Mouse (Mus musculus) ES-E14 (cell line): ENCODE measurements around the gene U2af1. TPM values are rescaled to one million over a fixed set of nuclear protein-coding genes. Genes with fewer than 3 reads are reported as not detected.
A peak's percentile ranks its signal among the peaks of the same experiment; 100 is the strongest.

ENCODE experiments used
- DNase-seq: peaks from one replicate; pipeline ENCODE4 v3.0.0-alpha.2; 2013; ENCODE audit warnings: low read depth, low spot score
- H3K27ac ChIP-seq: 2 replicates; pipeline ENCODE4 v1.5.1; 2012; ENCODE audit warnings: low read depth, mild to moderate bottlenecking, low read length, moderate library complexity, mixed read lengths; ENCODE audit not compliant: poor library complexity, insufficient read depth, severe bottlenecking
- H3K36me3 ChIP-seq: 2 replicates; pipeline ENCODE4 v1.6.1; 2012; ENCODE audit warnings: mild to moderate bottlenecking, low read length, moderate library complexity, mixed read lengths; ENCODE audit not compliant: control insufficient read depth, poor library complexity, insufficient read depth, severe bottlenecking
- H3K4me1 ChIP-seq, 2 experiments: fragments of 150-350 bp in 1 of 2; sonication (generic) in 1 of 2; 2 replicates each; pipeline ENCODE4 v1.6.1; 2012; ENCODE audit warnings: low read length in 2 of 2, mild to moderate bottlenecking in 1 of 2, mixed read lengths in 1 of 2; ENCODE audit not compliant: control insufficient read depth in 2 of 2, insufficient read depth in 2 of 2, poor library complexity in 1 of 2
- H3K4me3 ChIP-seq, 2 experiments: fragments of 150-350 bp in 1 of 2; sonication (generic) in 1 of 2; 2 replicates each; pipeline ENCODE4 v1.5.1; 2012; ENCODE audit warnings: low read length in 2 of 2, low read depth in 1 of 2, mild to moderate bottlenecking in 1 of 2, mixed read lengths in 1 of 2; ENCODE audit not compliant: insufficient read depth in 1 of 2, poor library complexity in 1 of 2, severe bottlenecking in 1 of 2
- H3K9ac ChIP-seq: 2 replicates; pipeline ENCODE4 v1.6.1; 2012; ENCODE audit warnings: low read depth, mild to moderate bottlenecking, low read length, mixed read lengths; ENCODE audit not compliant: poor library complexity, insufficient read depth, severe bottlenecking
- H3K9me3 ChIP-seq: fragments of 150-350 bp; sonication (generic); 2 replicates; pipeline ENCODE4 v1.6.1; 2012; ENCODE audit warnings: low read depth, mild to moderate bottlenecking, low read length; ENCODE audit not compliant: control insufficient read depth, insufficient read depth
- CHD2 ChIP-seq: IDR thresholded peaks from 2 replicates; pipeline ENCODE4 v1.6.1; 2014; ENCODE audit warnings: mild to moderate bottlenecking, low read depth, low read length, inconsistent platforms
- HCFC1 ChIP-seq: IDR thresholded peaks from 2 replicates; pipeline ENCODE4 v1.6.1; 2012; ENCODE audit warnings: low read length, inconsistent platforms, borderline replicate concordance; ENCODE audit not compliant: insufficient read depth
- MAFK ChIP-seq: IDR thresholded peaks from 2 replicates; pipeline ENCODE4 v1.6.1; 2014; ENCODE audit warnings: mild to moderate bottlenecking, low read depth, low read length, inconsistent platforms; ENCODE audit not compliant: insufficient read depth
- ZC3H11A ChIP-seq: IDR thresholded peaks from 2 replicates; pipeline ENCODE4 v1.6.1; 2012; ENCODE audit warnings: low read depth, mild to moderate bottlenecking, inconsistent platforms, low read length, borderline replicate concordance
- ZNF384 ChIP-seq: IDR thresholded peaks from 2 replicates; pipeline ENCODE4 v1.6.1; 2012; ENCODE audit warnings: low read depth, low read length, inconsistent platforms
- in situ Hi-C, 2 experiments: fragments of 600-800 bp; cut with MboI; formaldehyde crosslinking; loops; one replicate each; pipeline ENCODE4 v1.15.1; 2025; ENCODE audit warnings: low sequenced_read_pairs in 2 of 2, inconsistent platforms in 1 of 2; ENCODE audit not compliant: unreplicated experiment in 2 of 2
- total RNA-seq: library from RNA; depleted of rRNA; stranded (reverse); fragments of 300-350 nt; gene quantifications from 2 replicates; pipeline ENCODE4 v1.2.3, GENCODE M21; 2012

U2af1 gene
- total RNA-seq, 1 experiment, result 238 TPM

DNA sequence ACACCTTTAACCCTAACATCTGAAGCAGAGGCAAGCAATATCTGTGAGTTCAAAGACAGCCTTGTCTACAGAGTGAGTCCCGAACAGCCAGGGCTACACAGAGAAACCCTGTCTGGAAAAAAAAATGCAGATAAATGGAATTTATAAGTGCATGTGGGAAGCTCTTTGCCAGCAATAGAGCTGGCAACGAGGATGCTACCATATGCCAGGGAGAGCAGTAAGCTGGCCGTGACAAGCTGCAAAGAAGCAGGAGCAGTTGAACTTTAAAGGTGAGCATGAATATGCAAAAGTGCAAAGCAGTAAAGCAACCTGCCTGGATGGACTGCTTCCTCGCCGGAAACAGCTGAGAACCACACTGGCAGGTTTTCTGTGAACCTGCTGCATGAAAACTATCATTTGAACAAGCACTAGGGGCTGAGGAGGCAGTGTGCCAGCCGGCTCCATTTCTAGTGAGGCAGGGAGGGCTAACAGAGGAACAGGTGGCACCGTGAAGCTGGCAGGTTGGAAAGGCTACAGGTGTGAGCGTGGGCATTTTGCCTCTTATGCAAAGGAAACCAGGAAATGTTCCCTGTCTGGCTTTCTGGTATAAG, 2.1 kb upstream of the U2af1 start:
- Histone ChIP-seq H3K4me1 (peaks cover 0 to 7% of the 10 kb centered on the region in 2 experiments; a peak in 2 of 4 replicates), H3K9ac (no peak overlapping the region), H3K27ac (no peak overlapping the region), H3K4me3 (no peak overlapping the region), H3K36me3 (peaks cover 10% of the 10 kb centered on the region), H3K9me3 (no peaks in the 10 kb centered on the region)
- TF ChIP-seq CHD2 (no peak), HCFC1 (no peak), MAFK (no peak), ZNF384 (no peak)
- in situ Hi-C loops, result loop anchor here in 1 of 2 experiments (10.0 kb wide), 1 partner anchor 146 kb away; the partner anchor contains the start of gene Wdr4
- DNase-seq, result no peak

DNA sequence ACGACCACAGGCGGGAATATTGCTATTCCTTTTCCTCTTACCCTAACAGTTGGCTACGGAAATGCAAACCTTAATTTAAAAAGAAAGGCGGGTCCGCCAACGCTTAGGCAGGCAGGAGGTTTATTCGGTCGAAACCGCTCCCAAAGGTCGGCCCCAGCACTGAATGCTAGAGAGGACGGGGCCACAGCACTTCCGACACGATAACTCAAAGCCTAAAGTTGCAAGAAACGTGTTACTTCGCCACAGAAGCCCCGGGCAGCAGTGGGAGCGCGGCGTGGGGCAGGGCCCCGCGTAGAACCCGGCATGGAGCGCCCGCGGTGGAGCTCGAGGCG, 590 bp downstream of the U2af1 start:
- Histone ChIP-seq H3K9me3 (no peaks in the 10 kb centered on the region), H3K4me1 (peaks cover 0 to 13% of the 10 kb centered on the region in 2 experiments; a peak in 1 of 4 replicates), H3K27ac (peak overlapping the region; percentile 91), H3K9ac (peak overlapping the region; percentile 99), H3K36me3 (peaks cover 30% of the 10 kb centered on the region), H3K4me3 (peak overlapping the region; percentile 85 to 98)
- in situ Hi-C loops, result no loop called here
- DNase-seq, result no peak
- TF ChIP-seq ZNF384 (no peak), HCFC1 (no peak), MAFK (no peak), CHD2 (no peak), ZC3H11A (no peak)

DNA sequence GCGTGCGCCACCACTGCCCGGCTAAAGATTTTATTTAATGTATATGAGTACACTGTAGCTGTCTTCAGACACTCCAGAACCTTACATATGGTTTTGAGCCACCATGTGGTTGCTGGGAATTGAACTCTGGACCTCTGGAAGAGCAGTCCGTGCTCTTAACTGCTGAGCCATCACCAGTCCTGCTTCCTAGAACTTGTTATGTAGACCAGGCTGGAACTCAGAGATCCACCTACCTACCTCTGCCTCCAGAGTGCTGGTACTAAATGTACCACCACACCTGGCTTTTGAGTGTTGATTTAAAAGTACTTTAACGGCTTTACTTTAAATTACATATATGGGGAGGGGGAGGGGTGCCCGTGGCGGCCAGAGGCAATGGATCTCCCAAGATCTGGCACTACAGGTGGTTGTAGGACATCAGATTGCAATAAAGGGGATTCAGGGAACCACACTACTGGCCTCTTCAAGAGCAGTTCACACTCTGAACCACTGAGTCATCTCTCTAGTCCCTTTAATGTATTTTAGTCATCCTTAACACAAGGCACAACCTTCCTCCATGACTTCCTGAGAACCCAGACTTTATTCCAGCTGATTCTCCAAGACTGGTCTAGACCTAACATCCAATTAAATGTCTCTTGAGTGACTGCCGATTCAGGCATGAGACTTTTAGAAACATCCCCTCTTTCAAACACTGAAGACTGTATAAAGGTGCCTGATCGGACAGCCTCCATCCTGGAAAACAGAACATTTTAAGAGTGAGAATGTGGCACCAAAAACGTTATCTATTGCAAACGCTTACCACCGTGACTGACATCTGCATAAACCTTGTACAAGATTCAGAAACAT, 1.3 kb downstream of the U2af1 start:
- Histone ChIP-seq H3K4me1 (peaks cover 0 to 13% of the 10 kb centered on the region in 2 experiments; a peak in 1 of 4 replicates), H3K27ac (no peak overlapping the region), H3K9me3 (no peaks in the 10 kb centered on the region), H3K9ac (peak overlapping the region; percentile 99; the same call in 1 of the 2 replicates), H3K36me3 (peaks cover 36% of the 10 kb centered on the region), H3K4me3 (peak overlapping the region; percentile 85 to 98)
- TF ChIP-seq ZC3H11A (no peak), CHD2 (no peak), HCFC1 (no peak), MAFK (no peak), ZNF384 (no peak)
- DNase-seq, result no peak
- in situ Hi-C loops, result no loop called here

DNA sequence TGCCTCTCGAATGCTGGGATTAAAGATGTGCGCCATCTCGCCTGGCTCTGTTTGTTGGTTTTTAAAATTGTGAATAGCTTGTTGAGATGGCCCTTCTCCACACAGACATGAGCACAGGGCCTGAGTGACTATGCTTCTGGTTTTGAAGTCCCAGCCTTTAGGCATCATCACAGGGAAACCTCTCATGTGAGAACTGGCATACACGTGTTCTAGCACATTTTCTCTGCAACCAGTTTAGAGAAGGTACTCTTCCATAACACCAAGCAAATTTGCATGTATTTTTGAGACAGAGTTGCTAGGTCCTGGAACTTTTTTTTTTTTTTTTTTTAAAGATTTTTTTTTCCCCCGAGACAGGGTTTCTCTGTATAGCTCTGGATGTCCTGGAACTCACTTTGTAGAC, 2.0 kb downstream of the U2af1 start:
- Histone ChIP-seq H3K9ac (no peak overlapping the region), H3K36me3 (peaks cover 42% of the 10 kb centered on the region), H3K9me3 (no peaks in the 10 kb centered on the region), H3K4me3 (peak overlapping the region in 1 of 2 experiments; percentile 22; a peak in 1 of 4 replicates), H3K4me1 (peaks cover 0 to 14% of the 10 kb centered on the region in 2 experiments; a peak in 1 of 4 replicates), H3K27ac (no peak overlapping the region)
- in situ Hi-C loops, result no loop called here
- DNase-seq, result no peak
- TF ChIP-seq ZC3H11A (no peak), ZNF384 (0 out of 2 replicates have a peak, but pooled peaks have one; percentile 2), HCFC1 (no peak)
